Mouse (Mus musculus) myocyte (in vitro differentiated cells): ENCODE results near the gene Lman2l.

ENCODE experiments used
- CEBPB ChIP-seq: IDR thresholded peaks from 2 replicates; pipeline ENCODE4 v1.6.1; 2011; ENCODE audit warnings: mild to moderate bottlenecking, moderate library complexity; ENCODE audit not compliant: poor library complexity, insufficient read depth, severe bottlenecking
- MAX ChIP-seq: IDR thresholded peaks from one replicate; pipeline ENCODE4 v1.6.1; 2011; ENCODE audit warnings: low read depth, mild to moderate bottlenecking, control low read depth
- MYOD1 ChIP-seq, 3 experiments: IDR thresholded peaks; one replicate each; pipeline ENCODE4 v1.6.1; 2011; ENCODE audit warnings: control low read depth in 2 of 3, low read depth in 2 of 3, mild to moderate bottlenecking in 2 of 3, moderate library complexity in 1 of 3; ENCODE audit not compliant: insufficient read length in 2 of 3, control insufficient read depth in 1 of 3
- POLR2A ChIP-seq: IDR thresholded peaks from one replicate; pipeline ENCODE4 v1.6.1; 2011; ENCODE audit warnings: low read depth, mild to moderate bottlenecking, control low read depth, moderate library complexity; ENCODE audit not compliant: insufficient read length
- SRF ChIP-seq: IDR thresholded peaks from one replicate; pipeline ENCODE4 v1.6.1; 2011; ENCODE audit warnings: low read depth; ENCODE audit not compliant: control insufficient read depth, insufficient read length
- TCF12 ChIP-seq: IDR thresholded peaks from one replicate; pipeline ENCODE4 v1.6.1; 2011; ENCODE audit warnings: mild to moderate bottlenecking, control low read depth; ENCODE audit not compliant: poor library complexity, insufficient read depth, severe bottlenecking

GRCm38 (mm10) chr1:36483825-36484224, 38.8 kb upstream of the Lman2l start:
- no peak for TF ChIP-seq CEBPB
- no peak for TF ChIP-seq MAX
- no peak for TF ChIP-seq POLR2A
- TF ChIP-seq TCF12: no peak
- TF ChIP-seq MYOD1 (IDR thresholded peaks at IDR 0.05; ENCODE audit: control insufficient read depth in 1 of 3, insufficient read length in 2 of 3, low read depth in 2 of 3): no peak
- TF ChIP-seq SRF: no peak
